Mouse (Mus musculus): ENCODE data around the gene Svbp.
A peak's percentile ranks its signal among the peaks of the same experiment; 100 is the strongest.

- TF ChIP-seq POLR2A (IDR thresholded peaks at IDR 0.05; ENCODE audit: borderline replicate concordance, insufficient read depth, low read length), result no peak
- 0 out of 2 replicates have a peak, but pooled peaks have one; percentile 7 for TF ChIP-seq CTCF (IDR thresholded peaks at IDR 0.05; ENCODE audit: borderline replicate concordance, insufficient read depth, low read depth, low read length)
Measured at GRCm38 (mm10) chr4:119233256-119233901, 38.3 kb downstream of the Svbp start.

Measured in cerebellum, adult 2 months (tissue).